Mouse (Mus musculus) CH12.LX (cell line): ENCODE data around the gene Gm8298. TPM values are rescaled to one million over a fixed set of nuclear protein-coding genes. Genes with fewer than 3 reads are reported as not detected.
"Not testable (repeated sequence)": the region's sequence is repeated elsewhere in the genome, so short reads cannot be mapped to it uniquely, and the experiment has no call there.

Source experiments
- DNase-seq: peaks from one replicate; pipeline ENCODE4 v3.0.0-alpha.2; 2013; ENCODE audit errors: extremely low read depth
- H3K27ac ChIP-seq: 2 replicates; pipeline ENCODE4 v1.5.1; 2012; ENCODE audit warnings: low read depth, mild to moderate bottlenecking, control low read depth, moderate library complexity; ENCODE audit not compliant: insufficient read depth
- H3K27me3 ChIP-seq: replicated peaks from 2 replicates; pipeline ENCODE3; 2012; ENCODE audit warnings: inconsistent platforms
- H3K36me3 ChIP-seq, 2 experiments: replicated peaks in 1 of 2; 2 replicates each; pipeline versions ENCODE3 to v1.6.1; 2012; ENCODE audit warnings: inconsistent platforms in 1 of 2, low read length in 1 of 2, mild to moderate bottlenecking in 1 of 2, mixed read lengths in 1 of 2, moderate library complexity in 1 of 2; ENCODE audit not compliant: control insufficient read depth in 1 of 2, insufficient read depth in 1 of 2
- H3K4me1 ChIP-seq, 2 experiments: 2 replicates each; pipeline ENCODE4 v1.6.1; 2012; ENCODE audit warnings: inconsistent platforms in 1 of 2, moderate library complexity in 1 of 2; ENCODE audit not compliant: insufficient read depth in 2 of 2, control insufficient read depth in 1 of 2
- H3K4me2 ChIP-seq: 2 replicates; pipeline ENCODE4 v1.6.1; 2012; ENCODE audit warnings: low read depth, mild to moderate bottlenecking, control low read depth; ENCODE audit not compliant: poor library complexity, insufficient read depth, severe bottlenecking
- H3K4me3 ChIP-seq, 3 experiments: fragments of 150-350 bp in 1 of 3; sonication (generic) in 1 of 3; replicated peaks in 1 of 3; 2 replicates each; pipeline versions ENCODE3 to v1.5.1; 2011 to 2012; ENCODE audit warnings: low read depth in 2 of 3, low read length in 2 of 3, mild to moderate bottlenecking in 2 of 3, moderate library complexity in 2 of 3, control low read depth in 1 of 3, improper control_type of control experiment in 1 of 3, inconsistent platforms in 1 of 3, mixed read lengths in 1 of 3; ENCODE audit not compliant: poor library complexity in 1 of 3
- H3K79me2 ChIP-seq: replicated peaks from 2 replicates; pipeline ENCODE4 v1.6.1; 2012; ENCODE audit warnings: mild to moderate bottlenecking, moderate library complexity; ENCODE audit not compliant: control insufficient read depth, poor library complexity, insufficient read depth, severe bottlenecking; ENCODE audit errors: extremely low read depth
- H3K9ac ChIP-seq: 2 replicates; pipeline ENCODE4 v1.6.1; 2012; ENCODE audit warnings: low read depth, mild to moderate bottlenecking, control low read depth, moderate library complexity; ENCODE audit not compliant: insufficient read depth
- H3K9me3 ChIP-seq: replicated peaks from 2 replicates; pipeline ENCODE3; 2012; ENCODE audit warnings: low read length, inconsistent platforms, mixed read lengths
- CHD2 ChIP-seq: IDR thresholded peaks from 2 replicates; pipeline ENCODE4 v1.6.1; 2011; ENCODE audit warnings: low read length, improper control_type of control experiment
- CTCF ChIP-seq, 2 experiments: IDR thresholded peaks in 1 of 2; conservative IDR thresholded peaks in 1 of 2; 2 replicates each; pipeline ENCODE4 v1.5.1; 2011 to 2012; ENCODE audit warnings: low read depth in 2 of 2, low read length in 2 of 2, improper control_type of control experiment in 1 of 2, inconsistent platforms in 1 of 2, mild to moderate bottlenecking in 1 of 2, moderate library complexity in 1 of 2
- ELF1 ChIP-seq: IDR thresholded peaks from 2 replicates; pipeline ENCODE4 v1.6.1; 2014; ENCODE audit warnings: low read depth, mild to moderate bottlenecking, inconsistent platforms, low read length, improper control_type of control experiment
- IRF4 ChIP-seq: IDR thresholded peaks from 2 replicates; pipeline ENCODE4 v1.6.1; 2014; ENCODE audit warnings: low read depth, mild to moderate bottlenecking, inconsistent platforms, low read length, improper control_type of control experiment
- MYC ChIP-seq: IDR thresholded peaks from 2 replicates; pipeline ENCODE4 v1.6.1; 2011; ENCODE audit warnings: low read depth, mild to moderate bottlenecking, improper control_type of control experiment, low read length
- RAD21 ChIP-seq: IDR thresholded peaks from 2 replicates; pipeline ENCODE4 v1.6.1; 2011; ENCODE audit warnings: low read depth, mild to moderate bottlenecking, low read length, improper control_type of control experiment, moderate library complexity
- SMC3 ChIP-seq: IDR thresholded peaks from 2 replicates; pipeline ENCODE4 v1.6.1; 2011; ENCODE audit warnings: low read depth, low read length, improper control_type of control experiment
- ZC3H11A ChIP-seq: IDR thresholded peaks from 2 replicates; pipeline ENCODE4 v1.6.1; 2012; ENCODE audit warnings: low read depth, mild to moderate bottlenecking, inconsistent platforms, low read length, improper control_type of control experiment
- ZKSCAN1 ChIP-seq: IDR thresholded peaks from 2 replicates; pipeline ENCODE4 v1.6.1; 2012; ENCODE audit warnings: low read depth, inconsistent platforms, low read length, improper control_type of control experiment, borderline replicate concordance
- ZMIZ1 ChIP-seq: IDR thresholded peaks from 2 replicates; pipeline ENCODE4 v1.6.1; 2012; ENCODE audit warnings: low read depth, mild to moderate bottlenecking, inconsistent platforms, low read length, improper control_type of control experiment
- ZNF384 ChIP-seq: IDR thresholded peaks from 2 replicates; pipeline ENCODE4 v1.6.1; 2012; ENCODE audit warnings: low read depth, low read length, improper control_type of control experiment, inconsistent platforms
- dilution Hi-C: fragments of 300-500 bp; cut with MboI; formaldehyde crosslinking; loops from 2 replicates; pipeline ENCODE4 v1.14.3; 2020; ENCODE audit warnings: low sequenced_read_pairs; ENCODE audit not compliant: extremely low pct_unique_long_range_greater_than_20kb, extremely low pct_ligation_motif_present
- in situ Hi-C: fragments of 300-500 bp; cut with MboI; formaldehyde crosslinking; loops from 3 replicates; pipeline ENCODE4 v1.14.3; 2019; ENCODE audit warnings: low sequenced_read_pairs, low pct_ligation_motif_present, low pct_unique_long_range_greater_than_20kb, mixed read lengths
- polyA plus RNA-seq: library from polyadenylated mRNA; unstranded; fragments of >175 nt; gene quantifications from 2 replicates; pipeline ENCODE4 v1.2.1, GENCODE M21; 2012; ENCODE audit warnings: low read depth; ENCODE audit not compliant: insufficient read length
- total RNA-seq, 2 experiments: library from RNA; depleted of rRNA; stranded (reverse); fragments of 300-350 nt in 1 of 2; fragments of >200 nt in 1 of 2; gene quantifications; 2 replicates each; pipeline ENCODE4 v1.2.3; 2012 to 2014

The Gm8298 gene
- total and polyA plus RNA-seq, 3 experiments, result not detected

GRCm38 (mm10) chr3:59870765-59871164 is 9.9 kb downstream of the Gm8298 start:
- TF ChIP-seq CHD2 (no peak), ELF1 (no peak), ZC3H11A (peak; percentile 31; the same call in 1 of the 2 replicates), SMC3 (peak; percentile 80), ZMIZ1 (no peak), MYC (no peak), ZKSCAN1 (no peak), CTCF (conservative IDR thresholded peaks at IDR 0.05 in 1 of 2, IDR thresholded peaks at IDR 0.05 in 1 of 2; ENCODE audit: low read depth in 2 of 2, low read length in 2 of 2) (peak; percentile 39 to 86; a peak in 3 of 4 replicates), IRF4 (no peak), RAD21 (peak; percentile 90), ZNF384 (no peak)
- in situ Hi-C loops (no loop called here), dilution Hi-C loops (no loop called here)
- Histone ChIP-seq H3K4me2 (no peak overlapping the region), H3K9me3 (no peaks in the 10 kb centered on the region), H3K36me3 (no peaks in the 10 kb centered on the region), H3K27me3 (no peaks in the 10 kb centered on the region), H3K4me3 (no peak overlapping the region), H3K9ac (no peak overlapping the region), H3K79me2 (no peaks in the 10 kb centered on the region), H3K4me1 (no peaks in the 10 kb centered on the region), H3K27ac (no peak overlapping the region)
- DNase-seq, result peak; percentile 61

GRCm38 (mm10) chr3:59877601-59878000 is 16.8 kb downstream of the Gm8298 start:
- dilution Hi-C loops, in situ Hi-C loops, DNase-seq, H3K4me1 ChIP-seq, H3K27me3 ChIP-seq, H3K4me2 ChIP-seq, H3K9me3 ChIP-seq, H3K4me3 ChIP-seq, H3K27ac ChIP-seq, H3K36me3 ChIP-seq, H3K9ac ChIP-seq, H3K79me2 ChIP-seq: not testable (repeated sequence)

- H3K9ac ChIP-seq, in situ Hi-C loops, H3K4me1 ChIP-seq, H3K4me2 ChIP-seq, H3K27me3 ChIP-seq, H3K36me3 ChIP-seq, H3K9me3 ChIP-seq, H3K4me3 ChIP-seq, DNase-seq, H3K27ac ChIP-seq, dilution Hi-C loops, H3K79me2 ChIP-seq: not testable (repeated sequence)
These were observed 19.1 kb downstream of the Gm8298 start for GRCm38 (mm10) chr3:59879801-59880554.
